Comparison of ENCODE assay signal across 11 mouse cellular contexts in the genomic region with DNA sequence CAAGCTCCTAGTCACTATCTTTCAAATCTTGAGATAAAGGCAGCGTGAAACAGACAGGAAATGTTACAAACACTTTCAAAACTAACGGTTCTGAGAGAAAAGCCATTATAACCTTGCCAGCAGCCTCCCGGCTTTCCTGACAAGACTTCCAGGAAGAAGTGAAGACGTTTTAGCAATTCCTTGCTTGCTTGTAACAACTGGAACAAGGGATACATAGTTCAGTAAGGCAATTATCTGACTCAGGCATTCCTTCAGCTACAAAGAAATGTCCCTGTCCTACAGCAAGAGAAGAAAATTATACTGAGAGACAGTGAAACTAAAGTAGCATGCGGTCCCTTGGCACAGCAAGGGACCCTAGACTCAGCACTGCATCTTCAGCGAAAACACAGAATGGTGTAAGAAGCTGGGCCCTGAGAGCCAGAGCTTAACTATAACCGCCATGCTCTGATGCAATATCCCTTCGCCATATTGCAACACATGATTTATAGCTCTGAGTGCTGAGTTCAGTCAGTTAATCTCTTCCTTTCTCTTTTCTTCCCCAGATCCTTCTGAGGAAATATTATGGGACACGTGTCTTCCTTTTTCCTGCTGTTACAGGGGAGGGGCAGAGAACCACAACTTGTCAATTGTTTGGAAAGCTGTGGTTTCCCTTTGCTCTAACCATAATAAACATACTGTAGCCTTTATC. TPM values are rescaled to one million over a fixed set of nuclear protein-coding genes. Genes with fewer than 3 reads are reported as not detected.
DNase-seq lines count a peak whose midpoint lies in the region; ATAC-seq lines count a peak whose summit lies in the region.
"Had no signal": no experiment of that assay in that cellular context is flagged by ENCODE, and none has a peak within 500 bp of the region (broad histone marks: within the 10 kb centered on the region; RNA-seq: fewer than 3 reads in every experiment).

No protein-coding gene starts in this region.

- ATAC-seq in lung, embryonic 15.5 days (ENCODE audit: borderline replicate concordance, extremely low read depth, low FRiP score, low TSS enrichment): peak; percentile 81; the same call in 1 of the 2 replicates

- no peaks in the 10 kb centered on the region for H3K36me3 ChIP-seq in lung, embryonic 15.5 days
- H3K36me3 ChIP-seq: neural tube, embryonic 12.5 days had no signal

- H3K4me2 ChIP-seq in lung, embryonic 15.5 days: peak overlapping the region; percentile 18; the same call in 1 of the 2 replicates
- H3K4me2 ChIP-seq: hindbrain, embryonic 14.5 days; neural tube, embryonic 12.5 days had no signal

- H3K27ac ChIP-seq in lung, embryonic 15.5 days: peak overlapping the region; percentile 70
- H3K27ac ChIP-seq: hindbrain, embryonic 14.5 days; neural tube, embryonic 12.5 days had no signal

- H3K9ac ChIP-seq in lung, embryonic 15.5 days: no peak overlapping the region
- H3K9ac ChIP-seq: hindbrain, embryonic 14.5 days; neural tube, embryonic 12.5 days had no signal

- 31% methylated on average over 9 of the region's 9 CpGs for WGBS in lung, embryonic 15.5 days

- H3K4me1 ChIP-seq in lung, embryonic 15.5 days: peaks cover 15% of the 10 kb centered on the region
- H3K4me1 ChIP-seq: neural tube, embryonic 12.5 days had no signal

- DNase-seq in adrenal gland, adult 2 months: peak; percentile 52
- DNase-seq in adrenal gland, postnatal 4 days (ENCODE audit: low spot score in 2 of 2): no peak
- peak; percentile 16 for DNase-seq in urinary bladder, postnatal 14 days (ENCODE audit: low spot score)
- DNase-seq in urinary bladder, postnatal 25 days (ENCODE audit: low spot score): no peak
- DNase-seq in layer of hippocampus, adult 11-12 months (ENCODE audit: low spot score): no peak
- DNase-seq in heart, postnatal 4 days: no peak
- DNase-seq in cerebellum, adult 11 months: no peak

- H3K27me3 ChIP-seq in lung, embryonic 15.5 days: no peaks in the 10 kb centered on the region
- H3K27me3 ChIP-seq: neural tube, embryonic 12.5 days had no signal

- H3K9me3 ChIP-seq in lung, embryonic 15.5 days: no peaks in the 10 kb centered on the region
- H3K9me3 ChIP-seq: neural tube, embryonic 12.5 days had no signal

- no peak overlapping the region for H3K4me3 ChIP-seq in lung, embryonic 15.5 days
- H3K4me3 ChIP-seq: neural tube, embryonic 12.5 days had no signal

RNA-seq across cellular contexts. Expression of gene Gfi1, which starts 23.5 kb away (rescaled TPM):
- under 1 TPM in 1 of 2 experiments, not detected in 1; 0.31 TPM for total RNA-seq in adrenal gland, adult 2 months (2021)
- 0.09 and 0.66 TPM in 2 replicates for polyA plus RNA-seq in adrenal gland, adult 2 months (2012; rRNA removed)
- total RNA-seq in adrenal gland, postnatal 4 days (2021): under 1 TPM; 0.59 to 0.62 TPM
- polyA plus RNA-seq in lung, embryonic 15.5 days (2015; fragmentation: Nextera tagmentation; extraction: Ambion mirVana): 0.23 and 0.86 TPM in 2 replicates
- total RNA-seq in heart, postnatal 4 days (2021): under 1 TPM in 1 of 2 experiments, not detected in 1; 0.14 TPM
- total RNA-seq: gastrocnemius, adult 18-20 months had no signal
- polyA plus RNA-seq: hindbrain, embryonic 14.5 days; neural tube, embryonic 12.5 days had no signal

Comparison
In these comparisons a context has a peak if more than half of its experiments do, and no peak if none do; other contexts are left out.
1. DNase-seq: peak in adrenal gland, adult 2 months (single experiment) and urinary bladder, postnatal 14 days (single experiment); none in adrenal gland, postnatal 4 days (0 of 2), urinary bladder, postnatal 25 days (single experiment), layer of hippocampus, adult 11-12 months (single experiment), heart, postnatal 4 days (single experiment) and cerebellum, adult 11 months (single experiment).